Mouse (Mus musculus) heart, embryonic 16.5 days (tissue): ENCODE data around the gene Gatd1. TPM values are rescaled to one million over a fixed set of nuclear protein-coding genes. Genes with fewer than 3 reads are reported as not detected.

ENCODE experiments used
- ATAC-seq: fragments of 200-750 bp; cut with Nextera tagmentation; replicated peaks from 2 replicates; pipeline ENCODE4 v1.8.0; 2017; ENCODE audit warnings: moderate number of reproducible peaks; ENCODE audit not compliant: insufficient read depth, low FRiP score; ENCODE audit errors: extremely low read depth
- H3K27ac ChIP-seq: fragments of 300-500 bp; sonication (generic); 2 replicates; pipeline ENCODE4 v1.5.1; 2014; ENCODE audit warnings: mild to moderate bottlenecking, low read length, control low read depth, moderate library complexity
- H3K27me3 ChIP-seq: fragments of 300-500 bp; sonication (generic); 2 replicates; pipeline ENCODE4 v1.6.1; 2014; ENCODE audit warnings: low read length, mixed read lengths; ENCODE audit not compliant: control insufficient read depth, insufficient read depth
- H3K36me3 ChIP-seq: fragments of 300-500 bp; sonication (generic); 2 replicates; pipeline ENCODE4 v1.6.1; 2014; ENCODE audit not compliant: control insufficient read depth, insufficient read depth
- H3K4me1 ChIP-seq: fragments of 300-500 bp; sonication (generic); 2 replicates; pipeline ENCODE4 v1.6.1; 2014; ENCODE audit warnings: low read length, mixed read lengths; ENCODE audit not compliant: control insufficient read depth, insufficient read depth
- H3K4me2 ChIP-seq: fragments of 300-500 bp; sonication (generic); 2 replicates; pipeline ENCODE4 v1.6.1; 2014; ENCODE audit warnings: low read depth, mild to moderate bottlenecking, control low read depth, low read length
- H3K4me3 ChIP-seq: fragments of 300-500 bp; sonication (generic); 2 replicates; pipeline ENCODE4 v1.5.1; 2014; ENCODE audit warnings: mild to moderate bottlenecking, control low read depth, low read length
- H3K9ac ChIP-seq: fragments of 300-500 bp; sonication (generic); 2 replicates; pipeline ENCODE4 v1.6.1; 2014; ENCODE audit warnings: low read length, control low read depth
- H3K9me3 ChIP-seq: fragments of 300-500 bp; sonication (generic); replicated peaks from 2 replicates; pipeline ENCODE4 v1.6.1; 2016; ENCODE audit warnings: low read length; ENCODE audit not compliant: control insufficient read depth
- WGBS: fragments of 180-500 bp; shearing (Covaris S2); extraction: QIAGEN DNeasy Blood & Tissue Kit; methylation state at CpG from one replicate; pipeline ENCODE4 v1.1.7; 2014; 5-methylcytosine and 5-hydroxymethylcytosine counted together
- polyA plus RNA-seq: library from polyadenylated mRNA; unstranded; fragments of >200 nt; fragmentation: Nextera tagmentation; extraction: Ambion mirVana; gene quantifications from 2 replicates; pipeline ENCODE4 v1.2.1, GENCODE M21; 2015

Gatd1 gene
- polyA plus RNA-seq, 1 experiment from 2014 or later: 28.0 TPM

DNA sequence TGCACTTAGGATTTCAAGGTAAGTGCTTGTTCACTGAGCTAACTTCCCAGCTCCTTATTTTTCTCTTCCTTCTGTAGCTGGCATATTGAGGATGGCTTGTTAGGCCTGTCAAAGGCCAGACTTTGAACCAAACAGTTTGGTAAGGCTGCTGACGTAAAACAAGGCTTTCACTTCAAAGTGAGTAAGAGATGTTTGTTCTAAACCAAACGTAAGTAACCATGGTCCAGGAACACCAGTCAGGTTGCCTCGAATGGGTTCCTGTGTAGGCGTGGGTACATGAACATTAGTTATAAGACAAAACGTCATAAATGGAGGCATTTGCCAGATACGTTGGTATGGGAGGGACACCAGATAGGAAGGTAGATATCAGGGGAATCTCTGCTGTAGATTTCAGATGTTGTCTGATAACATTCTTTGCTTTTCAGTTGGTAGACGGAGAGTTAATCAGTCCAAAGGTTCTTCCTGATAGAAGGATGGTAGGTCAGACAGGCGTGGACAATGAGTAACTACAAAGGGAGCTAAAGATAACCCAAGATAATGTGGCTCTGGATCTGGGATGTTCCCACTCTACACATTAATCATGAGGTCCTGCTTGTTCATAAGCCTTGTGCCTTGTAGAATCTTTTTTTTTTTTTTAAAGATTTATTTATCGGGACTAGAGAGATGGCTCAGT lies 6.2 kb upstream of the Gatd1 start:
- no peaks in the 10 kb centered on the region for H3K27me3 ChIP-seq
- WGBS: 71% methylated on average over 9 of the region's 9 CpGs
- H3K9me3 ChIP-seq: no peaks in the 10 kb centered on the region
- H3K36me3 ChIP-seq: no peaks in the 10 kb centered on the region
- no peak overlapping the region for H3K4me2 ChIP-seq
- ATAC-seq: no peak
- H3K27ac ChIP-seq: no peak overlapping the region
- no peak overlapping the region for H3K9ac ChIP-seq
- H3K4me1 ChIP-seq: no peaks in the 10 kb centered on the region; the same call in 1 of the 2 replicates
- H3K4me3 ChIP-seq: no peak overlapping the region

GRCm38 (mm10) chr7:141418970-141419369 lies 5.0 kb upstream of the Gatd1 start:
- WGBS: 58% methylated on average over 7 of the region's 7 CpGs
- Histone ChIP-seq H3K4me2 (no peak overlapping the region), H3K9me3 (no peaks in the 10 kb centered on the region), H3K27ac (no peak overlapping the region), H3K4me3 (no peak overlapping the region), H3K9ac (no peak overlapping the region), H3K36me3 (no peaks in the 10 kb centered on the region), H3K4me1 (peaks cover 7% of the 10 kb centered on the region), H3K27me3 (no peaks in the 10 kb centered on the region)
- ATAC-seq: no peak

DNA sequence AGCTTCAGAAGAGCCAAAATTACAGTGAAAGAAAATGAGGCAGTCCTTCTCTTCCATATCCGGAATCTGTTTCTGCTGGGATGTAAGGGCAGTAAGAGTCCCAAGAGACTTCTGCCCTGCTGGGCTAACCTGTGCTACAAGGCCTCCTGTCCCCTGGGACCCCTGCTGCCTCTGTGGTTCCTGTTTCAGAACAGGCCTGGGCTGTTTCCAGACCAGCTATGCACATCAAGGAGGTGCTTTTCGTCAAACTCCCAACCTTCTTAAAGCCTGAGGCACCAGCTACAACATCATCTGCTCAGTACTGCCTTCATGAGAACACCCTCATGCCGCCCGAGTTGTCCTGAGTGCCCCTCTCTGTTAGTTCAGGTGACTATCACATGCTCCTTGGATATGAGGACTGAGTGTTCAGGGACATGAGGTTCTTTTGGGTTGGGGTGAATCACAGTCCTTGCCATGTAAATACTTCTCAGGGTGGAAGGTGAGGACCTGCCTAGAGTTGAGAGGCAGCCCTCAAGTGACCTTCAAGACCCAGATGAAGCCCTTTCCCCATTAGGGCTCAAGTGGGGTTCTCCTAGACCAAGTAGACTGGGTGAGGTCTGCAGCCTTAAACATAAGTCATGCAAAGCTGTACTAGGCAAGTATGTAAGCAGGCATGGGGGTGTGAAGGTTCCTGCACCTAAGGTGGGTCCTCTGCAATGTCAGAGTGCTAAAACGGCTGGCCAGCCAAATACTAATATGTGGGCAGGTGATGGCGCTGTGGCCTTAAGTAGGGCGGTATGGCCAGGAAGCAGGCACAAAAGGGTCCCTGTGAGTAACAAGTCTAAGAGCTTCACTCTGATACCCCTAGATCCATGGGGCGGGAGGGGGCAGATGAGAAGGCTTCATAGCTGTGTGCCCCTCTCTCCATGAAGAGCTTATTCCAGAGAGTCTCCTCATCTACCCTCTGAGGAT lies 4.1 kb upstream of the Gatd1 start:
- H3K36me3 ChIP-seq: no peaks in the 10 kb centered on the region
- WGBS: 66% methylated on average over 8 of the region's 8 CpGs

GRCm38 (mm10) chr7:141416144-141416841 lies 2.4 kb upstream of the Gatd1 start:
- Histone ChIP-seq H3K9ac (no peak overlapping the region), H3K4me3 (no peak overlapping the region), H3K4me2 (no peak overlapping the region), H3K4me1 (peaks cover 13% of the 10 kb centered on the region), H3K36me3 (0 out of 2 replicates have a peak, but pooled peaks cover 2% of the 10 kb centered on the region), H3K27me3 (no peaks in the 10 kb centered on the region), H3K27ac (no peak overlapping the region), H3K9me3 (no peaks in the 10 kb centered on the region)
- 79% methylated on average over 6 of the region's 6 CpGs for WGBS
- ATAC-seq: no peak

More for the DNA sequence above, 4.1 kb upstream of the Gatd1 start:
- H3K4me3 ChIP-seq: no peak overlapping the region
- H3K4me2 ChIP-seq: no peak overlapping the region
- ATAC-seq: no peak
- H3K27me3 ChIP-seq: no peaks in the 10 kb centered on the region
- no peaks in the 10 kb centered on the region for H3K9me3 ChIP-seq
- H3K4me1 ChIP-seq: peaks cover 10% of the 10 kb centered on the region
- H3K27ac ChIP-seq: no peak overlapping the region
- H3K9ac ChIP-seq: no peak overlapping the region

GRCm38 (mm10) chr7:141413331-141413730 lies 605 bp downstream of the Gatd1 start:
- H3K9me3 ChIP-seq: no peaks in the 10 kb centered on the region
- H3K27ac ChIP-seq: peak overlapping the region; percentile 79
- H3K4me3 ChIP-seq: peak overlapping the region; percentile 80
- H3K4me1 ChIP-seq: peaks cover 17% of the 10 kb centered on the region
- peak overlapping the region; percentile 87 for H3K4me2 ChIP-seq
- 2% methylated on average over 16 of the region's 16 CpGs for WGBS
- H3K27me3 ChIP-seq: no peaks in the 10 kb centered on the region
- ATAC-seq: 0 out of 2 replicates have a peak, but pooled peaks have one; percentile 5
- H3K36me3 ChIP-seq: peaks cover 13% of the 10 kb centered on the region
- peak overlapping the region; percentile 89 for H3K9ac ChIP-seq

- H3K27me3 ChIP-seq: no peaks in the 10 kb centered on the region
- H3K4me2 ChIP-seq: no peak overlapping the region
- WGBS: 93% methylated on average over 1 of the region's 1 CpGs
- ATAC-seq: no peak
- peaks cover 17% of the 10 kb centered on the region for H3K4me1 ChIP-seq
- no peak overlapping the region for H3K4me3 ChIP-seq
- peak overlapping the region; percentile 5; the same call in 1 of the 2 replicates for H3K9ac ChIP-seq
- H3K27ac ChIP-seq: no peak overlapping the region
- peaks cover 18% of the 10 kb centered on the region for H3K36me3 ChIP-seq
- no peaks in the 10 kb centered on the region for H3K9me3 ChIP-seq
Observed at GRCm38 (mm10) chr7:141411667-141412066, 2.3 kb downstream of the Gatd1 start.

- Histone ChIP-seq H3K9ac (no peak overlapping the region), H3K27me3 (no peaks in the 10 kb centered on the region), H3K9me3 (no peaks in the 10 kb centered on the region), H3K27ac (no peak overlapping the region), H3K36me3 (peaks cover 18% of the 10 kb centered on the region), H3K4me2 (no peak overlapping the region), H3K4me3 (no peak overlapping the region), H3K4me1 (peaks cover 17% of the 10 kb centered on the region)
- no peak for ATAC-seq
- 90% methylated on average over 8 of the region's 8 CpGs for WGBS
Observed at GRCm38 (mm10) chr7:141410631-141411030, 3.3 kb downstream of the Gatd1 start.

DNA sequence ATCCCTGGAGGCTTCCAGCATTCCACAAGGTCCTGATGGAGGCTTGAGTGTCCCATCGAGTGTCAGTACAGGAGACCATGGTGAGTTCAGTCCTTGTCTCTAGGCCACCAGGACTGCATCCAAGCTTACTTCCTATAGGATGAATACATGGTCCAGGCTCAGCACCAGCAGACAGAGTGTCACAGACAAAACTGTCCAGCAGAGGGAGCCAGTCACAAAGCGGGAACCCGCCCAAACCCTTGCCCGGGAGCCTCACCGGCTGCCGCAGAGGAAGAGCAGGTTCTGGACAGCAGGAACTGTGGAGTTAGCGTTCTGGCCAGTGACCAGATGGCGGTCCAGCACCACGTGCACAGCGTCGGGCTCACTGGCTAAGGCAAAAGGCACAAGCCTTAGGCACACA lies 5.1 kb downstream of the Gatd1 start:
- peaks cover 10% of the 10 kb centered on the region; the same call in 1 of the 2 replicates for H3K4me1 ChIP-seq
- no peak overlapping the region for H3K4me2 ChIP-seq
- H3K9me3 ChIP-seq: no peaks in the 10 kb centered on the region
- no peak overlapping the region for H3K27ac ChIP-seq
- ATAC-seq: peak; percentile 61
- no peak overlapping the region for H3K4me3 ChIP-seq
- 13% methylated on average over 11 of the region's 11 CpGs for WGBS
- no peaks in the 10 kb centered on the region for H3K27me3 ChIP-seq
- H3K36me3 ChIP-seq: peaks cover 18% of the 10 kb centered on the region
- H3K9ac ChIP-seq: no peak overlapping the region
